Mouse (Mus musculus) CH12F3 (cell line): ENCODE measurements around the gene Gm6509.
"Not testable (repeated sequence)": the region's sequence is repeated elsewhere in the genome, so short reads cannot be mapped to it uniquely, and the experiment has no call there.

Experiments
- in situ Hi-C: fragments of 300-500 bp; cut with MboI; formaldehyde crosslinking; loops from 2 replicates; pipeline ENCODE4 v1.14.3; 2020; ENCODE audit warnings: low sequenced_read_pairs

Gene Gm6509

GRCm38 (mm10) chr5:94623679-94624078 is at the start of gene Gm6509:
Gm6509 (plus strand) TSS chr5:94623979.
- in situ Hi-C loops = not testable (repeated sequence)

GRCm38 (mm10) chr5:94616242-94616641 is 7.5 kb upstream of the Gm6509 start, which contains the start of gene Gm3147:
Gm3147 (minus strand) TSS chr5:94616342.
- in situ Hi-C loops = not testable (repeated sequence)

GRCm38 (mm10) chr5:94648082-94648481 is 24.3 kb downstream of the Gm6509 start, which contains the start of gene Gm6205:
Gm6205 (plus strand) TSS chr5:94648382.
- in situ Hi-C loops = not testable (repeated sequence)
